Mouse (Mus musculus) ovary, postnatal 36 days (tissue): Measurements from ENCODE around the gene Tm9sf3.

Experiments
- DNase-seq: peaks from one replicate; pipeline ENCODE4 v3.0.0; 2022; ENCODE audit warnings: low spot score, mixed read lengths

Gene Tm9sf3

DNA sequence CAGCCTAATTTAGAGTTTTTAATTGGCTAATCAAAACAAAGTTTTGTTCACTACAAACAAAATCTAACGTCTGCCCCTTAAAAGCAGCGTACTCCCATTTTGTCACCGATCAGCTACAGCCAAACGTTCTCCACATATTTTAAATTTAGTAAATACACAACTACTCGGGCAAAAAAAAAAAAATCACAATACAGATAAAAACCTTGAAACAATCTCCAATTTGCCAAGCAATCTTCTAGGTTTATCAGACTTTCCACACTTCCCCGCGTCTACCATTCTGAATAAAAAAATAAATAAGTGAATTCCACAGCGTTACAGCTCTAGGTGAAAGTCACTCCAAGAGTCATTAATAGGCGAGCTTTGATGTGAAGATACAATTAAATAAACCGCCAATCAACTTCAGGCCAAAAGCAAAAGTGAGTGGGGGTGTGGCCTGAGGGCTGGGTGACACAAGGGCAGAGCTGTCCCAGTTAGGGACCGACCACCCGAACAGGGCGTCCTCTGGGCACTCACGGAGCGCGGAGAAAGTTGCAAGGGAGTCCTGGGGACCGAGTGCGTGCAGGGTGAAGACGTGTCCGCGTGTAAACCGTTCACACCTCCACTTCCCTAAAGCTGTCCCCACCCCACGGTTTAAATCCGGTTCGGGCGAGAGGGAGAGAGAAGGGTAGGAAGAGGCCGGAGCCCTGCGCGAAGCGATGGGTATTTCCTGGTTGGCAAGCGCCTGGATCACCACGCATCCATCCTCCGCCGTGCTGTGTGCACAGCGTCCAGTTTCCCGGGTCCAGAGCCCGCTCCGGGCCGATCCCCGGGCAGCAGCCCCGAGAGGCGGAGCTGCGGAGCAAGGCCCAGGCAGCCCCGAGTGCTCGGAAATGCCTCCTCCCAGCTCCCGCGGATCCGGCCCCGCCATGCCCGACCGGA, 826 bp downstream of the Tm9sf3 start:
- DNase-seq = peak; percentile 75

DNA sequence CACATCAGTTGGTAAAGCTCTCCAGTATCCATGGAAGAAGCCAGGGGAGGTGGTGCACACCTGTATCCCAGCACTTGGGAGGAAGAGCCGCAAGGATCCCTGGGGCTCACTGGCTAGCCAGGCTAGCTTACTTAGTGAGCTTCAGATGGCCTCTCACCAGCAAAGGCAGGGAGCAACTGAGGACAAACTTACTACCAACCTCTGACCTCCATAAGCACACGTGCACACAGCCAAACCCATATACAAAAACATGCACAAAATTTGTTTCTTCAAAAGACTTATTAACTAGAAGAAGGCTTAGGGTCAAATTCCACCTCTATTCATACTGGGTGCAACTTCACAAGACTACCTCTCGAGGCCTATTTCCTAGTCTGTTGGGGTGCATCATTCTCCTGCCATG, 3.1 kb downstream of the Tm9sf3 start:
- DNase-seq = no peak

DNA sequence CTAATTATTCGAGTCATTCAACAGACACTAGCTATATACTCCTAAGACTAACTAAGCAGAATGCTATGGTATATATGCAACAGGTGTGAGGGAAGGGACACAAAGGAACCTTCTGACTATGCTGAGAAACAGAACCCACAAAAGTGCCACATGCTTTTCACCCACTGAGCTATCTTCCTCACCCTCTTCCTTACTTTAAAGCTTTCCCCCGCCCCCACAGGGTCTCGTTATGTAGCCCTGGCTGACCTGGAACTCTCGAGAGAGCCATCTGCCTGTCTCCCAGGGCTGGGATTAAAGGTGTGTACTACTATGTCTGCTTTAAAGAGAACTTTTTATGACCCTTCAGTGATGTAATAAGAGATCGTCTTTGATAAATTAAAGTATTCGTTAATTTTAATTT, 4.5 kb downstream of the Tm9sf3 start:
- no peak for DNase-seq

GRCm38 (mm10) chr19:41258707-41259106, 5.1 kb downstream of the Tm9sf3 start:
- peak; percentile 26 for DNase-seq

DNA sequence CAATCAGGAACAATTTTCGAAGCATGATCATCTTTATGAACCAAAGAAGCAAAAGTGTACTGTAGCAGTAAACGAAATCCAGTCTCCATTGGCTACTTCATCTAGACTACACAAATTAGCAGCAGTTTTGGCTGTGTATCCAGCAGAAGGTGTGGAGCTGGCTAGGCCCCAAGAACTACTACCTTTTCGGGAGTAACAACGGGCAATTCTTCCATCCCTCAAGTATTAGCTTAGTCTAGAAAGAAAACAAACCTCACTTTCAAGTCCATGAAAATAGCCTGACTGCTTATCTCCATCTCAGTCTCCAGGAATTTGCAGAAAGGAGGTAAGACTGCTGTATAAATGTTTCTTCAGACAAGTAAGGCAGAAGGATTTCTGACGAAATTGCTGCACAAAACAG, 9.2 kb downstream of the Tm9sf3 start:
- no peak for DNase-seq

DNA sequence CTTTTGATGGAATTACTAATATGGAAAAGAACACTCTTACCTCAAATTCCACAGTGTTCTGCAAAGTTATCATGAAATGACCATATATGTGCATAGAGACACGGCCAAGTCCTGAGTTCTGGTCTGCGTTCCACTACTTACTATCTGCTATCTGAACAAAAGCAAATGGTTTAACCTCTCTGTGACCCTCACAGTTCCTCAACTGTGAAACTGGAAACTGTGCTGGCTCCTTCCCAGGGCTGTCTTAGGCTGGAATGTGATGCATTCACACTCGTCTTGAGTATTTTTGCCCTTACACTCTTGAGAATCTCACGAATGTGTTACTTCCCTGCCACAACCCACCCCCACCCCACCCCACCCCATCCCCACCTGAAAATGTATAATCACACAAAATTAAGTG, 14.8 kb downstream of the Tm9sf3 start:
- no peak for DNase-seq

DNA sequence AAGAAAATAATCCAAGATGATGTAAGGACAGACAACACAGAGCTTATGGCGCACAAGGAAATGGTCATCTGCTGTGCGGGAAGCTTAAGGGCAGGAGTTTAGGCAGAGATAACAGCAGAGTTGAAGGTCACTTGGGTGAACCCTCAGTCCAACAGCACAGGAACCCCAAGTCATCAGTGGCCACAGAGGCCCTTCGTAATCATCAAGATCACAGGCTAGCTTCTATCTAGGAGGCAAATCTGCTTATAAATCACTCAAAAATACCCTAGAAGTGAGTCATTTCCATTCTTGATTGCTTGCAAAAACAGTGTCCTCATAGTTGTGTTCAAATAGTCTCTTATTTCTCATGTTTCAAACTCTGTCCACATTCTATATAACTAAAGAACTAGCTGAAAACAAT, 15.5 kb downstream of the Tm9sf3 start:
- no peak for DNase-seq

DNA sequence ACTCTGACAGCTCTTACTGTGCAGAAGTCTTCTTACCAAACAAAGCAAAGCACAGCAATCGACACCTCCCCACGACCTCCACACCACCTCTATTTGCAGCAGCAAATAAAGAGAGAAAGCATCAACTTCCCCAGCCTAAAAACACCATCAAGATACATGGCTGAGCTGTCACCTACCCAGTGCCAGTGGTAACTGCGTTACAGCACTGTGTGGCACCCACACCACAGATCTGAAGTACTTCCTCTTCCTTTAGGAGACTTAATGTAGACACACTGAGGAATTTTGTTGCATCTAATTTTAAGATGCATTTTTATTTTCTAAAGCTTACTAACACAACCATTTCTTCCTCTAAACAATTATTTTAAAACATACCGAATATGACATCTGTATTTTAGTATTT, 17.5 kb downstream of the Tm9sf3 start:
- DNase-seq = no peak

DNA sequence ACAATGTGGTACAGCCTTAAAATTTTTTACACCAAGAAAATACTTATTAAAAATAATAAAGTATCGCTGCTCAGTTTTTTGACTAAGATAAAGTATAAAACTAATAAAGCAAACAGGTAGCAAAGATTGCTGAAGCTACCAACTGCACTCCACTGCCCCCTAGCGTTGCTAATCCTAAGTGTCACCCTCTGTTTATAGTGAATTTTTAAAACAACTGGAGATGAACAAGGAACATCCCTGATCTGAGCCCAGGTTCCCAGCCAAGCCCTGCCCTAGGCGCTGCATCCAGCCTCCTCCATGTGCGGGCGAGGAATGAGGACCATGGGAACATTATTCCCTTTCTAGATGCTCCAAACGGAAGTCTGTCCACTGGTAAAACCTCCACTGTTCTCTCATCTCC, 19.2 kb downstream of the Tm9sf3 start:
- DNase-seq = peak; percentile 24

GRCm38 (mm10) chr19:41241997-41242396, 21.8 kb downstream of the Tm9sf3 start:
- no peak for DNase-seq

DNA sequence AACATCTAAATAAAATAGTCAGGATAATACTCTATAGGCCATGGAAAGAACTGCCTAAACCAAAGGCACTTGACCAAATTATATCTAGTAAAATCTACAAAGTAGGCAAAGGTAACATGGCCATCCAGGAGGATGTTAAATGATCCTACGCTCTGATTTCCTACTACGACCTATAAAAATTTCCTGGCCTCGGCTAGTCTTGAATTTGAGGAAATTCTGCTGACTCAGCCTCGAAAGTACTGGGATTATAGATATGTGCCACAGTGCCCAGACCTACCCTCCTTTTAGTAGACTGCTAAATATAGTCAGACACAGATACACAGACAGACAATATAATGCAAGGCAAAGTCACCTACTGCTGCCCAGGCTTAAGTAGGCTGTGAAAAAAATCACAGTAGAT, 30.1 kb downstream of the Tm9sf3 start:
- DNase-seq = no peak

GRCm38 (mm10) chr19:41208326-41208725, 55.5 kb downstream of the Tm9sf3 start:
- DNase-seq = no peak

DNA sequence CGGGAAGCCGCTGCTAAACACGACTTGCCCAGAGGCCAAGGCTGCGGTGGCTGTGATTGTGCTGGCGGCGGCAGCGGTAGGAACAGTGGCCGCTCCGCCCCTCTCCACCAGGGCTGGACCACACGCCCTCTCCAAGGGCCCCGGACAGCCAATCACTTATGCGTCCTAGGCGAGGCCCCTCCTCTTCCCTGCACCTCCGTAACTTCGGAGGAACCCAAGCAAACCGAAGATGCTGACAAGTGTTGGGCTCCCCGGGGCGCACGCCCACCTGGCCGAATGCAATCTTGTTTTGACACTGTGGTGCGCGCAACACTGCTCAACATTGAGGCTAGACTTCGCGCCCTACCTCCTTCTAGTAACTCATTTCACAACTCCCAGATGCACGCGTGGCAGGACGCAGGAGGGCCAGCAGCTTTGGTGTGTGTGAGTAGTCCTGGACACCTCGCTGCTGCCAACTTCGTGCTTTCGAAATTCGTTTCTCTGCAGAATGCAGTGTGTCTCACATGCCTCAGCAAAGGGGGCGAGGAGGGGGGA, 56.9 kb downstream of the Tm9sf3 start, which contains the start of gene Tll2:
Gene Tll2, minus strand, starts transcription at position 25 of the 534 bp plus-strand sequence.
- peak; percentile 62 for DNase-seq

DNA sequence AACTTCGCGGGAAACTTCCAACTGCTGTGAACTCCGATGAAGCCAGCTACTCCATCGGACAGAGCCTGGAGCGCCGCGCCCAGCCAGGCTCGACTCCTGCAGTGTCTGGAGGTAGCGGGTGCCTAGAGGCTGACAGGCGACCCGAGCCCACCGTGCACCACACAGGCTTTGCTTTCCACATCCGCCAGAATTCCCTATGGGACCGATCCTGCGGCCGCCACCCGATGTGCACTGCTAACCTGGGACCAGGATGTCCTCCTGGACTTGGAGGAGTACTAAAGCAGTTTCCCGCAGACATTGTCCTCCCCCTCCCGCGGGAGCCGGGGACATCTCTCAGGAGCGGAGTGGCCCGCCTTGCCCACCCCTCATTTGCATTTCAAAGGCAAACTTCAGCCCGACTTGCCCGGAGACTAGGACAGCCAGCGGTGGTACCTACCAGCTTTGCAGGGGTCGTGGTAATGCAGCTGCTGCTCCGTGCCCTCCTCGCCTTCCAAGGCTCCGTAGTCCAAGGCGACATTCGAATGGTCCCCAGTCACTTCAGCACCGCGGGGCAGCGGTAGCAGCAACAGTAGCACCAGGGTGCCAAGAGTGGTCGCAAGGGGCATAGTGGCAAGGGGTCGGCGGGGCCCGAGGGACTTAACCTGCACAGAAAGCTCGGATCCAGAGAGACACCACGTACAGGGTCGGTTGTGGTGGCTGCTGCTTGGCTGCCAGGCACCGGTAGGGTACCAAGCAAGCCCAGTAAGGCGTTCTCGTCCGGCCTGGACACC, 57.6 kb downstream of the Tm9sf3 start:
- no peak for DNase-seq

GRCm38 (mm10) chr19:41204159-41205081, 59.4 kb downstream of the Tm9sf3 start:
- DNase-seq = no peak

GRCm38 (mm10) chr19:41197606-41198005, 66.2 kb downstream of the Tm9sf3 start:
- no peak for DNase-seq

DNA sequence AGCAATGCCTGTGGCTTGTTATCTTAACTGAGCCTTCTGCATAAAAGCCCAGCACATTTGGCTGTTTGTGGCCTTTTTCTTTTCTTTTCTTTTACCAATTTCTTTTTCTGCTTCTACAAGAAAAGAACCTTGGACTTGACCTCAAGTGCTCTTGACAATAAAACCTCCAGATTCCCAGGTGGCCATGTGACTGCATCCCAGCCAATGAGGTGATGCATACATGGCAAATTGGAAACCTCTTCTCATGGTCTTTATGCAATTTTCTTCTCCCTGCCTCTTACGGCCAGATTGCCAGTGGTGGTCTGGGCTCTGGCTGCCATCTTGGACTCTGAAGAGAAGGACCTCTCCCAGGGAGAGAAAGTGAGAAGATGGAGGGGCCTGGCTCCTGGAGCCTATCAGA, 70.4 kb downstream of the Tm9sf3 start:
- no peak for DNase-seq

DNA sequence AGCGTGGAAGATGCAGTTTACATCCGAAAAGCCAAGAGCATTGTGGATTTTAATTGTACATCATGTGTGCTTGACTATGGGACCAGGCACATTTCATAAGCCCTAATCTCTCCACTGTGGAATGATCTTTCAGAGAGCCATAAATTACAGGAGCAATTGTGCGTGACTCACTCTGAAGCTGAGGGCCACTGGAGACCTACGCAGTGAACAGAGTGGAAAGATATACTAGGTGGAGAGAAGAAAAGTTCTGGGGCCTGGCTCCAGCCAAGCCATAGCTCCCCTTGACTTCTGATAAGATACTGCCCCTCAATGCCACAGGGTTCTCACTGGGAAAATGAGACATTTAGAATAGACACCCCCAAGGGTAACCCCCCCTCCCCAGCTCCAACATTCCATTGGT, 70.8 kb downstream of the Tm9sf3 start:
- DNase-seq = no peak

DNA sequence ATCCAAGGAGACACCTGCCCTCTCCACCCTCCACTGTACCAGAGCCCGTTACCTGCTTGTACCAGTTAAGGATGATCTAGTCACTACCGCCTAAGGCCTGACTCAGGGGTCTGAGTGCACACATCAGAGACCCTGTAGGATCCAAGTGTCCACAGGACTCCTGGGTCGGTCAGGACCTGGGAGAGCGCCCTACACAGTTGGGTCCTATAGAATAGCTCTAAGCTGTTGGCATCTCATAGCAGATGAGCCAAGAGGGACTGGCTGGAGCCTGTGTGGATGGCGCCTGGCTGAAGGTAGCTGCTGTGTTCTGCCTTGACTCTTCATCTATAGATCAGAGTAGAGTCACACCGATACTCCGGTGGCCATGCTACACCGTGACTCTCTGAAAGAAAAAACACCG, 72.1 kb downstream of the Tm9sf3 start:
- DNase-seq = peak; percentile 17

DNA sequence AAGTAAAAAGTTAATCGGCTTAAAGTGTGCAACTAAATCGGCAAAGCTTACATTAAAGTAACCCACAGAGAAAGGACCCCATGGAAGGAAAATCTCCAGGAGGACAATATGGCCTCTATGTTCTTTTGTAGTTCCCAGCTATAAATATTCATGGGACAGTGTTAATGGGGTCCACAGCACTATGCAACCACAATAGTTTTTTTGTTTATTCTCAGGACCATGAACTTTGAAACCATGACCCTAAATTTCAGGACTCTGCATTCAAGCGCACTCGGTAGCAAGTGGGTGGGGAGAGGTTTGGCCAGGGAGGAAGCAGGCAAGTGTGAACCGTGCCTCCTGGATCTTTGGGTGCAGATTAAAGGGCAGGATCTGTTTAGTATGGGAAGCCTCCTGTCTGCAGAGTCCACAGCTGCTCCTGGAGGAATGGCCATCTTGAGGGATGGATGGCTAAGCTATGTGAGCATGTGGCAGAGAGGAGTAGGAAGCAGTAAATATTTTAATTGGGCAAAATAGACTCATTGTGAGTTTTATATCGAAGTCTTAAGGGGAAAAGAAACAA, 72.8 kb downstream of the Tm9sf3 start:
- no peak for DNase-seq

DNA sequence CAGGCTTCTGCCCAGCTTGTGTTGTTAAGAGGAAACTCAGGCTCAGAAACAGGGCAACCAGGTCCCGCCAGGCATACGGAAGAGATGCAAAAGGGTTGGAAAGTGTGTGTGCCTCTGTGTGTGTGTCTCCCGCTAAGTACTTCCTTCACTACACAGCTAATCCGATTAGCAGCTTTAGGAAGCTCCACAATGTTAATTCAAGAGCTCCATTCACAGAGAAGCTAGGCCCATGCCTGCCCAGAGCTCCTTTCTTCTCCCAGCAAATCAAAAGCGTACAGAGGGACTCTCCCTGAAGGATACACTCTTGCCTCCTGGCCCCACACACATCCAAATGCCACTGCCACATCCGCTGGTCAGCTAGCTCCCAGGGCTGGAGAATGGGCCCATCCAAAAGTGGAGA, 86.5 kb downstream of the Tm9sf3 start:
- DNase-seq = no peak
